Mouse (Mus musculus): ENCODE measurements around the gene Olfr724.
"Not testable (repeated sequence)": the region's sequence is repeated elsewhere in the genome, so short reads cannot be mapped to it uniquely, and the experiment has no call there.

The Olfr724 gene

DNA sequence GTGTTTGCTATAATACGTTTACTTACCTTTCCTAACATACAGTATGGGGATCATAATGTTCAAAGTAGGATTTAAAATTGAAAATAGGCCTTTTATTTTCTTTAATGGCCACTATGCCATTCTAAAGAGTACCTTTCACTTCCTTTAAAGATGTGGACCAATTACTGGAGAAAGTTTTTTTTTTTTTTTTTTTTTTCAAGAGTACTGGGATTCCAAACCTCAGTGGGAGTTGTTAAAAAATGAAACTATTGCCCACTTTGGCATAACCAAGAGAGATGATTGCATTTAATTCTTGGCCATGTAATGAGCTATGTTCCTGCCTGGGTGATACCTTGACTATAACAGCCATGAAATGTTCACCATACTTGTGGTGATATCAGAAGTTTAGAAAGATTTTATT is at the start of gene Olfr724:
Olfr724 (minus strand) TSS at position 101 of the 400 bp plus-strand sequence.
- H3K9me3 ChIP-seq (ENCODE audit: low read length): peaks cover 24% of the 10 kb centered on the region
- not testable (repeated sequence) for H3K36me3 ChIP-seq (ENCODE audit: insufficient read depth, low read length); H3K27me3 ChIP-seq (ENCODE audit: insufficient read depth, low read length); H3K4me3 ChIP-seq (replicated peaks; ENCODE audit: low read length); H3K4me1 ChIP-seq (replicated peaks; ENCODE audit: low read depth, low read length)

- H3K4me3 ChIP-seq (replicated peaks; ENCODE audit: low read length): no peak overlapping the region
- H3K27me3 ChIP-seq (ENCODE audit: insufficient read depth, low read length): no peaks in the 10 kb centered on the region
- no peaks in the 10 kb centered on the region for H3K4me1 ChIP-seq (replicated peaks; ENCODE audit: low read depth, low read length)
- no peaks in the 10 kb centered on the region for H3K36me3 ChIP-seq (ENCODE audit: insufficient read depth, low read length)
- peaks cover 74% of the 10 kb centered on the region for H3K9me3 ChIP-seq (ENCODE audit: low read length)
- TF ChIP-seq CTCF (conservative IDR thresholded peaks at IDR 0.05; ENCODE audit: low read length) (no peak), NANOG (IDR thresholded peaks at IDR 0.05; ENCODE audit: borderline replicate concordance, low read length) (no peak), POU5F1 (IDR thresholded peaks at IDR 0.05; ENCODE audit: borderline replicate concordance, low read length) (no peak)
Measured at GRCm38 (mm10) chr14:49955890-49956289, 7.2 kb downstream of the Olfr724 start.

GRCm38 (mm10) chr14:49931687-49932086 is 31.4 kb downstream of the Olfr724 start, which contains the start of gene Olfr723:
Gene Olfr723 (minus strand): TSS chr14:49931787.
- peaks cover 15% of the 10 kb centered on the region; the same call in 1 of the 2 replicates for H3K9me3 ChIP-seq (ENCODE audit: low read length)
- H3K27me3 ChIP-seq (ENCODE audit: insufficient read depth, low read length); H3K36me3 ChIP-seq (ENCODE audit: insufficient read depth, low read length); H3K4me3 ChIP-seq (replicated peaks; ENCODE audit: low read length); H3K4me1 ChIP-seq (replicated peaks; ENCODE audit: low read depth, low read length): not testable (repeated sequence)
